Mouse (Mus musculus) heart, adult 8-10 months (tissue): Measurements from ENCODE around the gene Klhl40. TPM values are rescaled to one million over a fixed set of nuclear protein-coding genes. Genes with fewer than 3 reads are reported as not detected.

Source experiments
- DNase-seq: peaks from one replicate; pipeline ENCODE4 v3.0.0; 2022; ENCODE audit warnings: low spot score
- total RNA-seq, 4 experiments: library from RNA; stranded (reverse); gene quantifications; 2 replicates each; pipeline ENCODE4 v1.2.4; 2022

Klhl40 gene
- total RNA-seq, 4 experiments from 2014 or later, result 17.9 to 23.6 (median 20.0) TPM

- DNase-seq, result no peak
Measured at GRCm38 (mm10) chr9:121823991-121824390, 46.6 kb downstream of the Klhl40 start.

GRCm38 (mm10) chr9:121826356-121826755 is 48.9 kb downstream of the Klhl40 start:
- DNase-seq, result no peak

- no peak for DNase-seq
Measured at GRCm38 (mm10) chr9:121828314-121828713, 50.9 kb downstream of the Klhl40 start.

GRCm38 (mm10) chr9:121829270-121829992 is 52.0 kb downstream of the Klhl40 start:
- no peak for DNase-seq

GRCm38 (mm10) chr9:121830243-121830955 is 53.0 kb downstream of the Klhl40 start:
- peak; percentile 16 for DNase-seq

GRCm38 (mm10) chr9:121830956-121831293 is 53.5 kb downstream of the Klhl40 start:
- DNase-seq, result peak; percentile 77

Other genes starting within 250 kb of the Klhl40 start
- not detected for gene Lyzl4, start 135.5 kb upstream of the Klhl40 start, total RNA-seq
- 1 to 10 TPM; 1.9 to 3.6 (median 2.1) TPM for gene Vipr1, start 134.9 kb upstream of the Klhl40 start, total RNA-seq
- 1 to 10 TPM; 4.7 to 8.4 (median 7.1) TPM for gene Sec22c, start 72.1 kb upstream of the Klhl40 start, total RNA-seq
- 100 to 1,000 TPM; 138 to 143 (median 139) TPM for gene Ss18l2, start 67.3 kb upstream of the Klhl40 start, total RNA-seq
- gene Nktr, start 58.4 kb upstream of the Klhl40 start, total RNA-seq, result 10 to 100 TPM; 24.5 to 39.2 (median 29.8) TPM
- gene Zfp651, start 18.3 kb upstream of the Klhl40 start, total RNA-seq, result 100 to 1,000 TPM; 120 to 131 (median 129) TPM
- gene Hhatl, start 14.9 kb downstream of the Klhl40 start, total RNA-seq, result 100 to 1,000 TPM; 100 to 119 (median 118) TPM
- gene Ccdc13, start 61.9 kb downstream of the Klhl40 start, total RNA-seq, result under 1 TPM in 2 of 4 experiments, not detected in 2; 0.12 to 0.27 TPM
- gene Higd1a, start 80.8 kb downstream of the Klhl40 start, total RNA-seq, result 100 to 1,000 TPM; 186 to 221 (median 198) TPM
- gene Ackr2, start 120.7 kb downstream of the Klhl40 start, total RNA-seq, result 1 to 10 TPM in 3 of 4 experiments, under 1 TPM in 1; 0.87 to 2.2 (median 1.3) TPM
- not detected for gene Cyp8b1, start 138.7 kb downstream of the Klhl40 start, total RNA-seq
- under 1 TPM; 0.31 to 0.79 (median 0.59) TPM for gene Fam198a, start 173.4 kb downstream of the Klhl40 start, total RNA-seq
- 10 to 100 TPM; 15.6 to 18.2 (median 16.7) TPM for gene Pomgnt2, start 219.5 kb downstream of the Klhl40 start, total RNA-seq